ENCODE assay signal across 8 mouse cellular contexts in genomic region chr9:78521689-78522088, GRCm38 (mm10). TPM values are rescaled to one million over a fixed set of nuclear protein-coding genes. Genes with fewer than 3 reads are reported as not detected.
DNase-seq lines count a peak whose midpoint lies in the region; ATAC-seq and TF ChIP-seq lines count a peak whose summit lies in the region.

No protein-coding gene starts in this region.

- peak overlapping the region; percentile 98 for H3K4me2 ChIP-seq in kidney, embryonic 16.5 days (replicated peaks; ENCODE audit: low read depth, low read length)

- no peak overlapping the region for H3K27ac ChIP-seq in heart, adult 2 months
- no peak overlapping the region; the same call in 1 of the 2 replicates for H3K27ac ChIP-seq in kidney, embryonic 16.5 days (ENCODE audit: low read length)
- peak overlapping the region; percentile 19; the same call in 1 of the 2 replicates for H3K27ac ChIP-seq in small intestine, adult 2 months (ENCODE audit: insufficient read depth, low read depth, low read length)

- H3K9me3 ChIP-seq in kidney, embryonic 16.5 days (ENCODE audit: low read length), result no peaks in the 10 kb centered on the region

- H3K9ac ChIP-seq in heart, adult 2 months (ENCODE audit: low read depth, low read length), result peak overlapping the region; percentile 46; the same call in 1 of the 2 replicates
- H3K9ac ChIP-seq in kidney, embryonic 16.5 days (replicated peaks; ENCODE audit: low read length), result peak overlapping the region; percentile 73; the same call in 1 of the 2 replicates

- no peak for TF ChIP-seq POLR2A in heart, adult 2 months (IDR thresholded peaks at IDR 0.05; ENCODE audit: insufficient read depth, low read depth, low read length)
- TF ChIP-seq POLR2A in small intestine, adult 2 months (IDR thresholded peaks at IDR 0.05; ENCODE audit: low read depth, low read length), result no peak

- no peak for ATAC-seq in cerebellum, adult (ENCODE audit: insufficient number of reproducible peaks, low FRiP score, low TSS enrichment)
- ATAC-seq in kidney, embryonic 16.5 days (ENCODE audit: low FRiP score, low TSS enrichment), result peak; percentile 1; the same call in 1 of the 2 replicates

- no peaks in the 10 kb centered on the region for H3K4me1 ChIP-seq in heart, adult 2 months (ENCODE audit: control insufficient read depth, insufficient read depth, low read length)
- H3K4me1 ChIP-seq in kidney, embryonic 16.5 days (ENCODE audit: insufficient read depth, low read length), result peaks cover 15% of the 10 kb centered on the region
- peaks cover 9% of the 10 kb centered on the region; the same call in 1 of the 2 replicates for H3K4me1 ChIP-seq in small intestine, adult 2 months (ENCODE audit: control insufficient read depth, insufficient read depth, insufficient read length, low read length)

- no peaks in the 10 kb centered on the region for H3K36me3 ChIP-seq in heart, adult 2 months (ENCODE audit: control insufficient read depth, insufficient read depth, low read length)
- H3K36me3 ChIP-seq in kidney, embryonic 16.5 days (ENCODE audit: insufficient read depth, low read length), result no peaks in the 10 kb centered on the region
- no peaks in the 10 kb centered on the region for H3K36me3 ChIP-seq in small intestine, adult 2 months (ENCODE audit: control insufficient read depth, insufficient read depth, low read length)

- H3K27me3 ChIP-seq in heart, adult 2 months (ENCODE audit: control insufficient read depth, insufficient read depth, low read length), result 0 out of 2 replicates have a peak, but pooled peaks cover 1% of the 10 kb centered on the region
- no peaks in the 10 kb centered on the region for H3K27me3 ChIP-seq in kidney, embryonic 16.5 days (ENCODE audit: insufficient read depth, low read length)
- H3K27me3 ChIP-seq in small intestine, adult 2 months (ENCODE audit: control insufficient read depth, insufficient read depth, low read length), result no peaks in the 10 kb centered on the region

- TF ChIP-seq CTCF in heart, adult 2 months (IDR thresholded peaks at IDR 0.05), result peak; percentile 62
- peak; percentile 85; the same call in 1 of the 2 replicates for TF ChIP-seq CTCF in small intestine, adult 2 months (IDR thresholded peaks at IDR 0.05; ENCODE audit: extremely low read depth, insufficient read length, insufficient replicate concordance, low read depth, low read length)

- H3K79me2 ChIP-seq in heart, adult 2 months (replicated peaks; ENCODE audit: control insufficient read depth, insufficient read depth, low read length), result no peaks in the 10 kb centered on the region

- DNase-seq in cerebellum, postnatal 14 days, result peak; percentile 35 to 50
- peak; percentile 42 for DNase-seq in adrenal gland, postnatal 10 days
- DNase-seq in heart, adult 2 months, result peak; percentile 26 to 34
- peak; percentile 61 for DNase-seq in lung, postnatal 36 days
- no peak for DNase-seq in cerebellum, adult 11-12 months

- WGBS in heart, adult 2 months, result 31% methylated on average over 14 of the region's 14 CpGs
- 35% methylated on average over 14 of the region's 14 CpGs for WGBS in kidney, embryonic 16.5 days
- 15% methylated on average over 14 of the region's 14 CpGs for WGBS in small intestine, adult 2 months

- intact Hi-C loops in heart, adult 2 months (cut with DNase I), result no loop called here

- H3K4me3 ChIP-seq in heart, adult 2 months, result peak overlapping the region; percentile 44
- peak overlapping the region; percentile 56 for H3K4me3 ChIP-seq in kidney, embryonic 16.5 days (ENCODE audit: low read length)
- H3K4me3 ChIP-seq in small intestine, adult 2 months (ENCODE audit: low read depth, low read length), result peak overlapping the region; percentile 67

- TF ChIP-seq EP300 in heart, adult 2 months (IDR thresholded peaks at IDR 0.05; ENCODE audit: insufficient read depth, low read depth, low read length), result no peak

RNA-seq across cellular contexts. Expression of gene Eef1a1, which starts 32.7 kb away (rescaled TPM):
- 1,000 to 10,000 TPM; 6,172 to 6,732 TPM for total RNA-seq in adrenal gland, postnatal 10 days (2021)
- 1,000 to 10,000 TPM in 1 of 2 experiments, 100 to 1,000 TPM in 1; 970 to 1,045 TPM for total RNA-seq in heart, adult 2 months (2021)
- 901 and 1,346 TPM in 2 replicates for polyA plus RNA-seq in heart, adult 2 months (2012; rRNA removed)
- polyA plus RNA-seq in kidney, embryonic 16.5 days (2015; fragmentation: Nextera tagmentation; extraction: Ambion mirVana), result 5,008 and 5,126 TPM in 2 replicates
- polyA plus RNA-seq in small intestine, adult 2 months (2012; rRNA removed), result 1,017 and 1,625 TPM in 2 replicates
